Mouse (Mus musculus): ENCODE results near the gene Arcn1. TPM values are rescaled to one million over a fixed set of nuclear protein-coding genes. Genes with fewer than 3 reads are reported as not detected.

The Arcn1 gene
- polyA plus RNA-seq, 2 experiments, result 33.5 to 84.1 TPM

- Histone ChIP-seq H3K4me3 (ENCODE audit: insufficient read depth in 1 of 2, low read depth in 2 of 2, low read length in 2 of 2) (peak overlapping the region; percentile 20 to 37), H3K4me1 (replicated peaks; ENCODE audit: control insufficient read depth in 2 of 2, insufficient read depth in 2 of 2, low read length in 1 of 2) (no peaks in the 10 kb centered on the region; a peak in 1 of 4 replicates), H3K27ac (no peak overlapping the region), H3K27me3 (ENCODE audit: control insufficient read depth, insufficient read depth, low read length) (peaks cover 4% of the 10 kb centered on the region; the same call in 1 of the 2 replicates), H3K36me3 (replicated peaks; ENCODE audit: control insufficient read depth, insufficient read depth, low read depth) (no peaks in the 10 kb centered on the region), H3K4me2 (ENCODE audit: low read depth) (peak overlapping the region; percentile 61), H3K9me3 (ENCODE audit: control insufficient read depth, low read length) (no peaks in the 10 kb centered on the region), H3K9ac (replicated peaks) (no peak overlapping the region)
- DNase-seq (ENCODE audit: low read depth in 3 of 3, low spot score in 3 of 3), result no peak
- 6% methylated on average over 23 of the region's 24 CpGs for WGBS (ENCODE audit: insufficient replicate concordance)
- peak; percentile 38 for TF ChIP-seq CTCF (IDR thresholded peaks at IDR 0.05; ENCODE audit: low read depth)
- TF ChIP-seq EP300 (IDR thresholded peaks at IDR 0.05; ENCODE audit: low read depth), result no peak
- no peak for ATAC-seq (ENCODE audit: insufficient read depth)
Measured at GRCm38 (mm10) chr9:44708429-44708765, 59.2 kb downstream of the Arcn1 start.

- no peak for ATAC-seq (ENCODE audit: insufficient read depth)
- WGBS (ENCODE audit: insufficient replicate concordance), result 41% methylated on average over 28 of the region's 28 CpGs
- Histone ChIP-seq H3K4me2 (ENCODE audit: low read depth) (peak overlapping the region; percentile 61), H3K36me3 (replicated peaks; ENCODE audit: control insufficient read depth, insufficient read depth, low read depth) (no peaks in the 10 kb centered on the region), H3K27ac (no peak overlapping the region), H3K9me3 (ENCODE audit: control insufficient read depth, low read length) (no peaks in the 10 kb centered on the region), H3K4me1 (replicated peaks; ENCODE audit: control insufficient read depth in 2 of 2, insufficient read depth in 2 of 2, low read length in 1 of 2) (no peaks in the 10 kb centered on the region), H3K4me3 (ENCODE audit: insufficient read depth in 1 of 2, low read depth in 2 of 2, low read length in 2 of 2) (peak overlapping the region in 1 of 2 experiments; percentile 37; a peak in 2 of 4 replicates), H3K9ac (replicated peaks) (no peak overlapping the region), H3K27me3 (ENCODE audit: control insufficient read depth, insufficient read depth, low read length) (peaks cover 4% of the 10 kb centered on the region; the same call in 1 of the 2 replicates)
- TF ChIP-seq EP300 (IDR thresholded peaks at IDR 0.05; ENCODE audit: low read depth) (no peak), CTCF (IDR thresholded peaks at IDR 0.05; ENCODE audit: low read depth) (no peak)
- DNase-seq (ENCODE audit: low read depth in 3 of 3, low spot score in 3 of 3), result no peak
Measured at GRCm38 (mm10) chr9:44707749-44708428, 59.8 kb downstream of the Arcn1 start.

GRCm38 (mm10) chr9:44699730-44700129 lies 67.9 kb downstream of the Arcn1 start:
- no peak for DNase-seq (ENCODE audit: low read depth in 3 of 3, low spot score in 3 of 3)
- H3K9me3 ChIP-seq (ENCODE audit: control insufficient read depth, low read length), result no peaks in the 10 kb centered on the region
- H3K27ac ChIP-seq, result no peak overlapping the region
- H3K27me3 ChIP-seq (ENCODE audit: control insufficient read depth, insufficient read depth, low read length), result no peaks in the 10 kb centered on the region
- no peaks in the 10 kb centered on the region for H3K36me3 ChIP-seq (replicated peaks; ENCODE audit: control insufficient read depth, insufficient read depth, low read depth)
- ATAC-seq (ENCODE audit: insufficient read depth), result no peak
- no peak overlapping the region for H3K4me3 ChIP-seq (ENCODE audit: insufficient read depth in 1 of 2, low read depth in 2 of 2, low read length in 2 of 2)
- no peak overlapping the region for H3K4me2 ChIP-seq (ENCODE audit: low read depth)
- no peak overlapping the region for H3K9ac ChIP-seq (replicated peaks)
- H3K4me1 ChIP-seq (replicated peaks; ENCODE audit: control insufficient read depth in 2 of 2, insufficient read depth in 2 of 2, low read length in 1 of 2), result no peaks in the 10 kb centered on the region
- TF ChIP-seq CTCF (IDR thresholded peaks at IDR 0.05; ENCODE audit: low read depth) (no peak), EP300 (IDR thresholded peaks at IDR 0.05; ENCODE audit: low read depth) (no peak)
- WGBS (ENCODE audit: insufficient replicate concordance), result 64% methylated on average over 5 of the region's 5 CpGs

GRCm38 (mm10) chr9:44699196-44699595 lies 68.4 kb downstream of the Arcn1 start:
- no peaks in the 10 kb centered on the region for H3K4me1 ChIP-seq (replicated peaks; ENCODE audit: control insufficient read depth in 2 of 2, insufficient read depth in 2 of 2, low read length in 1 of 2)
- 74% methylated on average over 10 of the region's 10 CpGs for WGBS (ENCODE audit: insufficient replicate concordance)
- no peak for ATAC-seq (ENCODE audit: insufficient read depth)
- TF ChIP-seq CTCF (IDR thresholded peaks at IDR 0.05; ENCODE audit: low read depth) (no peak), EP300 (IDR thresholded peaks at IDR 0.05; ENCODE audit: low read depth) (no peak)
- DNase-seq (ENCODE audit: low read depth in 3 of 3, low spot score in 3 of 3), result no peak
- no peak overlapping the region for H3K4me2 ChIP-seq (ENCODE audit: low read depth)
- H3K36me3 ChIP-seq (replicated peaks; ENCODE audit: control insufficient read depth, insufficient read depth, low read depth), result no peaks in the 10 kb centered on the region
- no peak overlapping the region for H3K4me3 ChIP-seq (ENCODE audit: insufficient read depth in 1 of 2, low read depth in 2 of 2, low read length in 2 of 2)
- no peak overlapping the region for H3K27ac ChIP-seq
- H3K9ac ChIP-seq (replicated peaks), result no peak overlapping the region
- H3K27me3 ChIP-seq (ENCODE audit: control insufficient read depth, insufficient read depth, low read length), result no peaks in the 10 kb centered on the region
- H3K9me3 ChIP-seq (ENCODE audit: control insufficient read depth, low read length), result no peaks in the 10 kb centered on the region

- Histone ChIP-seq H3K9me3 (ENCODE audit: control insufficient read depth, low read length) (no peaks in the 10 kb centered on the region), H3K4me2 (ENCODE audit: low read depth) (no peak overlapping the region), H3K36me3 (replicated peaks; ENCODE audit: control insufficient read depth, insufficient read depth, low read depth) (no peaks in the 10 kb centered on the region), H3K4me1 (replicated peaks; ENCODE audit: control insufficient read depth in 2 of 2, insufficient read depth in 2 of 2, low read length in 1 of 2) (no peaks in the 10 kb centered on the region), H3K27ac (no peak overlapping the region), H3K4me3 (ENCODE audit: insufficient read depth in 1 of 2, low read depth in 2 of 2, low read length in 2 of 2) (no peak overlapping the region), H3K9ac (replicated peaks) (no peak overlapping the region), H3K27me3 (ENCODE audit: control insufficient read depth, insufficient read depth, low read length) (no peaks in the 10 kb centered on the region)
- WGBS (ENCODE audit: insufficient replicate concordance), result 77% methylated on average over 16 of the region's 16 CpGs
- no peak for DNase-seq (ENCODE audit: low read depth in 3 of 3, low spot score in 3 of 3)
- no peak for ATAC-seq (ENCODE audit: insufficient read depth)
- TF ChIP-seq EP300 (IDR thresholded peaks at IDR 0.05; ENCODE audit: low read depth) (no peak), CTCF (IDR thresholded peaks at IDR 0.05; ENCODE audit: low read depth) (no peak)
Measured at GRCm38 (mm10) chr9:44697866-44698265, 69.8 kb downstream of the Arcn1 start.

Data from liver, embryonic 14.5 days (tissue).